Mouse (Mus musculus): ENCODE measurements around the gene Fam189a1. TPM values are rescaled to one million over a fixed set of nuclear protein-coding genes. Genes with fewer than 3 reads are reported as not detected.

Fam189a1 gene
- 10 to 100 TPM; 55.9 to 66.3 TPM for total RNA-seq (2021)

- intact Hi-C loops (cut with DNase I): loop anchor here (10.0 kb wide), 1 partner anchor 202 kb away; no protein-coding TSS in a partner anchor
- DNase-seq (ENCODE audit: low spot score in 2 of 2): peak; percentile 46 to 69
These were observed at the start of gene Fam189a1 for GRCm38 (mm10) chr7:65156514-65156911. Gene Fam189a1, minus strand, starts transcription at chr7:65156570.

DNA sequence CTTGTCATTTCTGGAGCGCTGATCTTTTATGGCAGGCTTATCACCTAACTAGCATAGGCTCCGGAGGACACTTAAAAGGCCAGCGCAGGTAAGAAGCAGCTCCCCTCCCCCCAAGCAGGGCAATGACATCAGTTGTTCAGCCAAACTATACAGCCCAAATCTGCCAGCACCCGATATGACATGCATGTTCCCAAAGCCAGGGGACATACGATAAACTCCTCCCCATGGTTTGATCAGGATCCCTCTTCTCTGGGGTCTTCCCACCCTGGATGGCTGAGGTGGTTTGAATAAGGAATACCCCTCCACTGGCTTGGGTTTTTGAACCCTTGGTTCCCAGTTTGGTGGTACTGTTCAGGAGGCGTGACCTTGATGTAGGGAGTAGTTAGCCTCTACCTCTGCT, 49.7 kb upstream of the Fam189a1 start:
- intact Hi-C loops (cut with DNase I): no loop called here
- no peak for DNase-seq (ENCODE audit: low spot score in 2 of 2)

GRCm38 (mm10) chr7:65202719-65203118, 46.3 kb upstream of the Fam189a1 start:
- no peak for DNase-seq (ENCODE audit: low spot score in 2 of 2)
- intact Hi-C loops (cut with DNase I): no loop called here

- DNase-seq (ENCODE audit: low spot score in 2 of 2): no peak
- intact Hi-C loops (cut with DNase I): no loop called here
These were observed 24.3 kb upstream of the Fam189a1 start for GRCm38 (mm10) chr7:65180694-65181093.

DNA sequence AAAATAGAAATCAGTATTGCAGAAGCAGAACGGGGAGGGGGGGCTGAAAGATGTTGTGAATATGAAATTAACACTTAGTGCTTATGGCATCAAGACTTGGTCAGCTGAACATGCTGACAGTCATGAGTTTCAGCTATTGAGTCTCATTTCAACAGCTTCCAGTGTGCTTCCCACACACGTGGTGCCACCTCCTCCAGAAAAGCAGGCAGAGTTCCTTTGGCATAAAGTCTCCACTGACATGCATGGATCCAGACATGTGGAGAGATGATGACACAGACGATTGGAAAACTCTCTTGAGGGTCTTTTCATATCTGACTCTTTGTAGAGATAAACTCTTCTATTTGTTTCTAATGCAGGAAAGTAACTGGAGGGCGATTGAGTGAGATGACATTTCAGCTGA, 14.4 kb upstream of the Fam189a1 start:
- DNase-seq (ENCODE audit: low spot score in 2 of 2): no peak
- intact Hi-C loops (cut with DNase I): no loop called here

DNA sequence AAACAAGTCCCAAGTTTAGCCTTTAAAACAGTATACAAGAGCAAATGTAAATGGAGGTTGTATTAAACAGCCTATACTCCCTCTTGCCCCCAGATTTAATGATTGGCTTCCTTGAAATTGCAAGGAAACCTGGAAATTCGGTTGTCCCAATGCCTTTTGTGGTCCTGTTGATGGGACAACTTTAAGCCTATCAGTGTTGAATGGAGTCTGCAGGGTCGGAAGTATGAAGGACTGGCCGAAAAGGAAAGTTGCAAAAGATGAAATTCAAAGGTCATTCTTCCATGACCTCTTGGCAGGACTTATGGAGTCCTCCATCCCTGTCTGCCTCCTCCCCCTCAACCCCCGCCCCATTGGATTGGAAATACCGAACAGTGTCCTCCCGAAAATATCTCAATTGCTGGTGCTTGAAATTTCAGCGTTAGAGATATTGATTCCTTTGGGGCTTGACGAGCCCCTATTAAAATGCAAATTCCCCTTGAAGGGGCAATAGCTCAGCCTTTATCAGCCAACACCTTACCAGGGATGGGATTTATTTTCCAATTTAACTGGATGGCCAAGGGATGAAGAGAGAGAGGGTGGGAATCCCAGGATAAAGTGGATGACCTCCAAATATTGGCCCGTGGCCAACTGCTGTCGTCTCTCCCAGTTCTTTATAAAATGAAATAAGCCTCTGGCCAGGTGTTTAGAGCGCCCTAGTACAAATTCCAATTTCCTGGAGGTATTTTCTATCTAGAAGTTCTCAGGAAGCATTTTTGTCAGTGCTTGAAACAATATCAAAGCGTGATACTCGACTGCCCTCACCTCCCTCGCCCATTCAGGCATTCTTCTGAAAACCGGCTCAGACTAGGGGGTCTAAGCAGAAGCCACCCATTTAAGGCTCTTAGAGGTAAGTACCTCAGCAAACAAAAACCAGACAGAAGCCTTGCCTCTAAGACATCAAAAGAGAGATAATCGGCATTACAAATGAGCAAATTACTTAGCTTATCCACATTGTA, 958 bp upstream of the Fam189a1 start:
- DNase-seq (ENCODE audit: low spot score in 2 of 2): no peak
- intact Hi-C loops (cut with DNase I): loop anchor here (10.0 kb wide), 1 partner anchor 203 kb away; no protein-coding TSS in a partner anchor

DNA sequence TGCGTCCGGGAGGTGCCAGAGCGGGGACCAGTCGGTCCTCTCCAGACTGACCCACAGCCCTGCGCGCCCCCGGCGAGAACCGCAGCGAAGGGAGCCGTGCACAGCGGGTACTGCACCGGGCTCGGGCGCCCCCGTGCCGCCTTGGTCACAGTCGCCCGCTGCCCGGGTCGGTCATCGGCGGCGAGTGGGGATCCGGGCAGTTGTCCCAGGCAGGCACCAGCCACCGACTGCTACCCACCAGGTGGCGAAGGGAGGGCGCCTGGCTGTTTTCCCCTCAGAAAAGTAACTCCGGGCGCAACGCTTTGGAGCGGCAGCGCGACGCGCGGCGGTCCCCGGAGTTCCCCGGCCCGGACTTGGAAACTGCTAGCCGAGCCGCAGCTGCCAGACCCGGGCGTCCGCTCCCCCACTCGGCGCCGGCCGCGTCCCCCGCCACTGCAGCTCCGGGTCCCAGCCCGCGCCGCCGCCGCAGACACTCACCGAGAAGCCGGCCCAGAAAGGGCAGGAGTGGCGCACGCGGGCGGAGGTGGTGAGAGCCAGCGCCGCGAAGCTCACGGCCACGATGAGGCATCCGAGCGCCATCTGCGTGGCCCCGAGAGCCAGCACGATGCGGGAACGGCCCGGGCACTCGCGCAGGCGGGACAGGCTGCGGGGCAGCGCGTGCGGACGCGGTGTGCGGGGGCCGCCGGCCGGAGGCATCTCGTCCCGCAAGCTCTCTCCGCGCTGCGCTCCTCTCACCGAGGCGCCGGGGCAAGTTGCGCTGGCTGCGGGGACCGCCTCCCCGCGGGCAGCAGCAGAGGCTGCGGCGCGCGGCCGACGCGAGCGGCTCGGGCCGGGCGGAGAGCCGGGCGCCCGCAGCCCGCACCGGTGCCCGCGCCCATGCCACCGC, 499 bp downstream of the Fam189a1 start:
- DNase-seq (ENCODE audit: low spot score in 2 of 2): peak; percentile 74 to 79
- intact Hi-C loops (cut with DNase I): loop anchor here (10.0 kb wide), 1 partner anchor 201 kb away; no protein-coding TSS in a partner anchor

DNA sequence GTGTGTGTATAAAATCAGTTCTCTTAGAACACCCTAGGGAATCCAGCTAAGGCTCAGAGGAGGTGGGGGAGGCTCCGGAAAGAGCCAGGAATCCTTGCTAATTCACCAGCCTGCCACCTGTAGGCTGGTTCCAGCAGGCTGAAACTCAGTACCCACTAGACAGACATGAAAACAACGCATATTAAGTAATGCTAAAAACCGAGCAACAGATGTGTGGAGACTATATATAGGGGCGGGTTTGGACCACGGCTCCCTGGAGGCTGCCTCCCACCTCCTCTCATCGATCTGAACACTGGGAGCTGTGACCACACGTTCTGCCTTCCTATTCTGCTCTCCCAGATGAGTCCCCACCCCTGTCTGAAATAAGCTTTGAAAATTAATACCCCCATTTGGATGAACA, 1.8 kb downstream of the Fam189a1 start:
- intact Hi-C loops (cut with DNase I): loop anchor here (5.0 to 10.0 kb wide), 2 partner anchors 57 to 200 kb away; no protein-coding TSS in a partner anchor
- peak; percentile 38 to 55 for DNase-seq (ENCODE audit: low spot score in 2 of 2)

DNA sequence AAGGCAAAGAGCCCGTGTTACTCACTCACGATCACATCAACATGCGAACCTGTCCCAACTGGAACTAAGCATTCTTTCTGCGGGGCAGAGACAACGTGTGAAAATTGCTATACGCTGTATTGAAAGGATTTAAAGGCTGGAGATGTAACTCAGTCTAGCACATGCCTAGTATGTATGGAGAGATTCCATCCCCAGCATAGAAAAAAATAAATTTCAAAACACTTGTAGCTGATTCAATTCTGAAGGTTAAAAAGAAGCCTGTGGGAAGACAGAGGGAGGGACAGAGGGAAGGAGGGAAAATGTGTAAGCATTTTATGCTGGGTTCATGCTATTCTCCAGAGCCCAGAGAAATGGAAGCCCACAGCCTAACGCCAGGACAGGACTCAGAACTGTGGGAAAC, 2.5 kb downstream of the Fam189a1 start:
- intact Hi-C loops (cut with DNase I): loop anchor here (5.0 to 10.0 kb wide), 2 partner anchors 57 to 199 kb away; no protein-coding TSS in a partner anchor

DNA sequence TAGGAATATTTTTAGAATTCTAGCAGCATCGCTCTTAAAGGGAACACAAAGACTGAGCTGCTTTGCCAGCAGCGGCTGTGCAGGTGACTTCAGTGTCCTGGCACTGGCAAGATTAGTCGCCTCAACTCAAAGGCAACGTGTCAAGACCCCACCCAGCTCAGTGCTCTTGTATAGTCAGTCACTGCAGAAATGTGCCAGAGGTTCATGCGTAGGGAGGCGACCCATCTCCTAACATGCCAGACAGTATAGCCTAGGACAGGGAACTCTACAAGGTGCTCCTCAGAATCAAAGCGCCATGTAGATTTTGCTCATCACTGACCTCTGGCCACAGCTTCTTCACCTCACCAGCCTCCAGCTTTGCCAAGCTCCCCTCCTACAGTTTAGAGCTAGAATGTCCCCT, 4.8 kb downstream of the Fam189a1 start:
- intact Hi-C loops (cut with DNase I): loop anchor here (5.0 to 10.0 kb wide), 2 partner anchors 54 to 197 kb away; no protein-coding TSS in a partner anchor

More for the DNA sequence above, 2.5 kb downstream of the Fam189a1 start:
- no peak for DNase-seq (ENCODE audit: low spot score in 2 of 2)

GRCm38 (mm10) chr7:65149040-65149439, 7.3 kb downstream of the Fam189a1 start:
- intact Hi-C loops (cut with DNase I): no loop called here

More for the DNA sequence above, 4.8 kb downstream of the Fam189a1 start:
- DNase-seq (ENCODE audit: low spot score in 2 of 2): no peak

GRCm38 (mm10) chr7:65144881-65145280, 11.5 kb downstream of the Fam189a1 start:
- intact Hi-C loops (cut with DNase I): no loop called here

More at GRCm38 (mm10) chr7:65149040-65149439, 7.3 kb downstream of the Fam189a1 start:
- DNase-seq (ENCODE audit: low spot score in 2 of 2): no peak

GRCm38 (mm10) chr7:65141907-65142698, 14.3 kb downstream of the Fam189a1 start:
- DNase-seq (ENCODE audit: low spot score in 2 of 2): no peak
- intact Hi-C loops (cut with DNase I): no loop called here

More at GRCm38 (mm10) chr7:65144881-65145280, 11.5 kb downstream of the Fam189a1 start:
- DNase-seq (ENCODE audit: low spot score in 2 of 2): no peak

DNA sequence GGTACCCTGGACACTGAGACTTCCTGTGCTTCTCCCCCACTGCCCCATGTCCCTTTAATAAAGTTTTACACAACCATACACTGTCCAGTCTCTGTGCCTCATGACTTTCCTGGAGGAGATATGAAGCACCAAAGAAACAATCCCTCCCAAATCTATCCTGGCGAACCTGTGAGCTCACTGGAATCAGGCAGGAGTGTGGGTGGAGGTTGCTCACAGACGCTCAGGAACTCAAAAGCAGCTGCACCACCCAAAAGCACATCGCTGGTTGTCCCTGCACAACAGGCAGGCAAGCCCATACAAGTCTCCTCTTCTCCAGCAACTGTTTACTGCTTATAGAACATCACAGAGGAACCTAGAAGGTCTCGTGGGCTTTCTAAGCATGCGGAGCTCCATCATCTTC, 15.5 kb downstream of the Fam189a1 start:
- intact Hi-C loops (cut with DNase I): no loop called here
- no peak for DNase-seq (ENCODE audit: low spot score in 2 of 2)

GRCm38 (mm10) chr7:65140099-65140498, 16.3 kb downstream of the Fam189a1 start:
- intact Hi-C loops (cut with DNase I): no loop called here

DNA sequence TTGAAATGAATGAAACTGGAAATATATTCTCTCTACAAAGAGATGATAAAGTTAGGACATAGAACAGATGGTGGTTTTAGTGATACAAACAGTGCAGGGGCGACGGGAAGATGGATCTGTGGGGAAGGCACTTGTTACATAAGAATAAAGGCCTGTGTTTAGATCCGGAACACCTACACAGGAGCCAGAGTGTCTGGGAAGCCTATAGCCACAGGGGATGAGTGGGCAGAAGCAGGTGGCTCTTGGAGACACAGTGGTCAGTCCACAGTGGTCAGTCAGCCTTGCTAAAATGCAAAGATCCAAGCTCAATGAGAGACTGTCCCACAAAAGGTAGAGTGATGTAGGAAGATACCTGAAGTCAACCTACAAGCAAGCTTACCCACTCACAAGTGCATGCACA, 32.6 kb downstream of the Fam189a1 start:
- DNase-seq (ENCODE audit: low spot score in 2 of 2): peak; percentile 54 to 70
- intact Hi-C loops (cut with DNase I): no loop called here

More at GRCm38 (mm10) chr7:65140099-65140498, 16.3 kb downstream of the Fam189a1 start:
- DNase-seq (ENCODE audit: low spot score in 2 of 2): no peak

DNA sequence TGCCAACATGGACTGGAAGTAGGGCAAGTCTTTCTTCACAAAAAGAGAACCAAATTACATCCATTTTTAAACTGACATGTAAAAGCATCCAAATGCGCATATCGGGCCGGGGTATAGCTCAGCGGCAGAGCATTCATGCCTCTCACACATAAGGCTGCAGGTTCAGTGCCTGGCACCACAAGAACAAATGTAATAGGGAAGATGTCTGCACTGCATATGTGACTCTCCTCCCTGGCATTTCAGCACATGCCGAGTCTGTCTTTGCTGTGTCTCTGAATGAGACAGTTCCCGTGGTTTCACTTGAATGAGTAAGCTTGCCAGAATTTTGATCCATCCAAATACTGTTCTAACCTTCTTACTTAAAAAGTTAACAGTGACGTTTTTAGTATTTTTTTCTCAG, 39.5 kb downstream of the Fam189a1 start:
- no peak for DNase-seq (ENCODE audit: low spot score in 2 of 2)
- intact Hi-C loops (cut with DNase I): no loop called here

- no peak for DNase-seq (ENCODE audit: low spot score in 2 of 2)
- intact Hi-C loops (cut with DNase I): no loop called here
These were observed 41.0 kb downstream of the Fam189a1 start for GRCm38 (mm10) chr7:65115366-65115765.

DNA sequence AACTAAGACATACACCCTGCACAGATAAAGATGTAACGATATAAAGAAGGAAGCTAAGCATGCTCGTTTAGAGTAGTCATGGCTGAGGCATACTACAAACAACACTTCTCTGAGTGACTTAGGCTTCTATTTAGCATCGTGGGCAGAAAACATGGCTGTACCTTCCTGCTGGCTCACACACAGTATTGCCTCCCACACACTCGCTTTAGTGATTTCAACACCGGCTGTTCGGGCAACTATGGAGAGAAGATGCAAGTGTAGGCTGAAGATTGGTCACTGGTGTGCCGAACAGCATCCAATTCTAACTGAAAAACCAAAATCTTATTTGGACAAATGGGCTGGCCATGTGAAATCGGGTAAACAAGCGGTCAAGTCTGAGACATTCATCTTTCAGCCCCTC, 44.7 kb downstream of the Fam189a1 start:
- peak; percentile 79 to 81 for DNase-seq (ENCODE audit: low spot score in 2 of 2)
- intact Hi-C loops (cut with DNase I): loop anchor here (5.0 kb wide), 1 partner anchor 179 kb away; no protein-coding TSS in a partner anchor
